Mouse (Mus musculus) cerebellum, postnatal 36 days (tissue): ENCODE results near the gene Snrnp27.
A peak's percentile ranks its signal among the peaks of the same experiment; 100 is the strongest.

Experiments
- DNase-seq, 2 experiments: peaks; one replicate each; pipeline ENCODE4 v3.0.0; 2021 to 2022; ENCODE audit warnings: mixed read lengths in 2 of 2

Gene Snrnp27

DNA sequence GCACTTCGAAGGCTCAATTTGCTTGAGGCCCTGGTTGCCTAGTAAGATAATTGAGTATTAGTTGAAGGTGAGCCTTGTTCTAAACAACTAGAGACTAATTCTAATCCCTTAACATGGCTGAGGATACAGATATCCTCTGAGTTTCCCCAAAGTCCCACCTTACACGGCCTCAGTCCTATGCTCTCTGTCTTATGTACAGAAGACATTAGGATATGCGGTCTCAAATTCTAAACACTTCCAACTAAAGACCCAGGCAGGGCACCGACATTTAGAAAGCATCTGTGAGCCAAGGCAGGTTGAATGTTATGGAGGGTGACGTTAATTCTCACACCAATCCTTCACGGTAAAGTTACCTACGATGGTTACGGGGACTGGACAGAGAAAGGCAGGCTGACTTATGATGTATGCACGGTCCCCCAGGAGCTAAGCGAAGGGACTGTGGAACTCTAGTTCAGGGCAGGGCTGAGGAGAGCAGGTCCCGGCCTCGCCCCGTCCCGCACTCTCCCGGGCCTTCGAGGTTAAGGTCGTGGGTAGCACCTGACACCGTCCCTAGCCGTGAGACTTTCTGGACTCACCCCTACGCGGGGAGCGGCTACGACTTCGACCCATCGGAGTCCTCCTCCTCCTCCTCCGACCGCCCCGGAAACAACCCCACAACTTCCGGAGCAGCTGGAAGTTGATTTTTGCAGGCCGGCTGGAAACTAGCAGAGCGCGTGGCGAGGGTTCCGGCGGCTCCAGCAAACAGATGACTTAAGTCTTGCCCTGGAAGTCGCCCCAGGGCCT lies at the start of gene Snrnp27:
Snrnp27 (minus strand) TSS at position 651 of the 783 bp plus-strand sequence.
- peak; percentile 91 to 95 for DNase-seq

DNA sequence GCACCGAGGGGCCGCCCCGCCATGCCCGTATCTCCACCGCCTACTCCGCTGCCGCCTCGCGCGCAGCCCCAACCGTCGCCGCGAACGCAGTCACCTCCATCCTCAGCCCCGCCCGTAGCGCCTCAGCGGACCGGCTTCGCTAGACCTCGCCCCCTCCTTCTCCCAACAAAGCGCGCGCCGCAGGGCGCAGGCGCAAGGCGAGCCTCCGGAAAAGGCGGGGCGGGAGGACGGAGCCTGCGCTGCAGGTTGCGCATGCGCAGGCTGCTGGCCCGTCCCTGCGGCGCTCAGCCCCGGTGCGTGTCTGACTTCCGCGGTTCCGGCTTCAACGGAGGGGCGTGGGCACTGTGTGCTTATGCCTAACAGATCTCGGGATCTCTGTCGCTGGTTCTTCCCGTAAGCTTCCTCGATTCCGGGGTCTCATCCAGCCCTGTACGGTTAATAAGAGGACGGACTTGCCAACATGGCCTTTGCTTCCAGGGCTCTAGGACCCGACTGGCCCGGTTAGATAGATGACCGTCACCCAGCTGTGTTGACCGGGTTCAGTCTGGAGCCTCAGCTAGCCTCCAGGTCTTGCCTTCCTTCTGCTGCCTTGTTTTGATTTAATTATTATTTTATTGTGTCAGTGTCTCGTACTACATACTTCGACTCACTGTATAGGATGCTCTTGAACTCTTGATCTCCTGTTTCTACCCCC lies 49.0 kb upstream of the Snrnp27 start, which contains the start of gene Gmcl1:
Gmcl1 (minus strand) TSS at position 201 of the 694 bp plus-strand sequence.
- peak; percentile 90 to 95 for DNase-seq

GRCm38 (mm10) chr6:86732276-86733173 lies 48.2 kb upstream of the Snrnp27 start:
- DNase-seq: peak; percentile 66 to 67

GRCm38 (mm10) chr6:86728711-86729110 lies 44.4 kb upstream of the Snrnp27 start:
- DNase-seq: peak; percentile 15 to 17

- no peak for DNase-seq
These were observed 37.7 kb upstream of the Snrnp27 start for GRCm38 (mm10) chr6:86721977-86722376.

GRCm38 (mm10) chr6:86708072-86708774 lies 23.9 kb upstream of the Snrnp27 start:
- DNase-seq: no peak

GRCm38 (mm10) chr6:86702577-86702976 lies 18.3 kb upstream of the Snrnp27 start:
- DNase-seq: no peak

DNA sequence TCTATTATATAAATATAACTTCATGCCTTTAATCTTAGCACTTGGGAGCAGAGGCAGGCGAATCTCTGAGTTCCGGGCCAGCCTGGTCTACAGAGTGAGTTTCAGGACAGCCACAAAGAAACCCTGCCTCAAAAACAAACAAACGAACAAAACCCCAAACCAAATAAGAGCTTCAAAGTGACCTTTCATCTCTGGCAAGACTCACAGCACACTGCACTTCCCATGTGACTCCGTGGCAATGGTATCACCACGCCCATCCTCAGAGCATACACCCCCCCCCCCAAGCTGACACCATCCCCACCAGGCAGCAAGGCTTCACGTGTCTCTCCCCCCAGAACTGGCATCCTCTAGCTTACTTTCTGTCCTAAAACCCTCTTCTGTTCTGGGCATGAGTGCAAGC lies 13.6 kb upstream of the Snrnp27 start:
- no peak for DNase-seq

DNA sequence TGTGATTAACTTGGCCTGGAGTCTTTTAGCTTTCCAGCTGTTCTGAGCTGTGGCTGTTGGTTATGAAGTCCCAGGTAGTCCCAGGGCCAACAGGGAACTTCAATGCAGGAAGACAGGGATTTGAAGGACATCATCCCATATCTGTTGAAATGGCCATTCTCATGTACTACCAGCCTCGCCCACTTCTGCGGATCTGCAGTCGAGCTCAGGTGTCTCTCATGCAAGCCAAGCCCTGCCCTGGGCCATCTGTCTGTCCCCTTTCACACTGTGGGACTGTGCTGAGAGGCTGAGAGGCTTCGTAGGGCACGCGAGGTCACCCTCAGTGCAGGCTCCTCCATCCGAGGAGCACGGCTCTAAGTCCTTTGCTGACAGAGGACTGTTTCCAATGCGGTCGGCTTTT lies 11.9 kb upstream of the Snrnp27 start:
- DNase-seq: peak; percentile 54 to 55

GRCm38 (mm10) chr6:86694465-86694864 lies 10.1 kb upstream of the Snrnp27 start:
- peak; percentile 47 to 49 for DNase-seq

DNA sequence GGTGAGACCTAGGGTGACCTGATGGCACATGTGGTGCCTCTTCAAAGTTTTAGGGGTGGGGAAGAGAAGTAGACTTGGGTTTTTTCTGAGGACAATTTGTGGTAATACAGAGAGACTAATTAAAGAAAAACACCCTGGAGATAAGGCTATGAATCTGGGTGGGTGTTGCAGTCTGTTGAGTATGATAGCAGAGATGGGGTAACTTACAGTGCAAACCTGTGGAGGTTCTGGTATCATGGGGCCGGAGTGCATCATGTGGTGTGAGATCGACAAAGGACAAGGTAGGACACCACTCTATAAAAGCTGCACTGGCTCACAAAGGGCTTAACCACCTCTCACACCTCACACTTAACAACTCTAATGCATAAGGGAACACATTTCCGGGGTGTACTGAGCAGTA lies 5.3 kb upstream of the Snrnp27 start:
- no peak for DNase-seq

DNA sequence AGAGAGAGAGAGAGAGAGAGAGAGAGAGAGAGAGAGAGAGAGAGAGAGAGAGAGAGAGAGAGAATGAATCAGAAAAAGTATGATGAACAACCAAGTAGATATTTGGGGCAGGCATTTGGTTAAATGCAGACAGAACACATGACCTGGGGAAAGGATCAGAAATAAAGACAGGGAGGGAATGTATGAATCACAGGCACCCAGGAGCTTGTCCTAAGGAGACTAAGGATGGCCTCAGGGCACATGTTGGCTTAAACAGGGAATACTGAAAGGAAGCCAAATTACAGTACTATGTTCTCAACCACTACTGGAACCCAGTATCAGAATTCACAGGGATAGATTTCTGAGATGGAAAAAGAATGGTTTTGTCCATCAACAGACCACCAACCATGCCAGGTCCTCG lies 2.6 kb upstream of the Snrnp27 start:
- DNase-seq: no peak

- DNase-seq: no peak
These were observed 311 bp upstream of the Snrnp27 start for GRCm38 (mm10) chr6:86684655-86685011.

GRCm38 (mm10) chr6:86681289-86681688 lies 3.0 kb downstream of the Snrnp27 start:
- no peak for DNase-seq

GRCm38 (mm10) chr6:86678341-86678740 lies 6.0 kb downstream of the Snrnp27 start:
- DNase-seq: no peak

DNA sequence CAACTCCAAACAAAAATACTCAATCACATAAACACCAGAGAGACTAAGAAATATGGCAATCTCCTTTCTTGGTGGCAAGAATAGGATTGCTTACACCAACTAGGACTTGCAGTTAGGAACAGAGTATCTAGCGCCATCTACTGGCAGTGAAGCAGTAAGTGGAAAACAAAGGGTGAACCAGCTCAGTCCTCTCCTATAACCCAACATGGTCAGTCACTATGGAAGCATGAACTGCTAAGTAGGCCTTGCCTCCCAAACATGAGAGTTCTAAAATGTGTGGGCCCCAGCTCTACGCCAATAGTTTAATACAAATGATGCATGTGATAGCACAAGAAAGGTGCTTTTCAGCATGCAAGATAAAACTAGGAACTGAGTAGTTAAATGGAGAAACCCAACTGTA lies 13.4 kb downstream of the Snrnp27 start:
- peak; percentile 31 to 63 for DNase-seq

GRCm38 (mm10) chr6:86669240-86669727 lies 15.0 kb downstream of the Snrnp27 start:
- DNase-seq: peak; percentile 100

GRCm38 (mm10) chr6:86668580-86669239 lies 15.6 kb downstream of the Snrnp27 start, which contains the start of gene Mxd1:
Gene Mxd1, minus strand, starts transcription at chr6:86669161.
- no peak for DNase-seq

- DNase-seq: no peak
These were observed 17.3 kb downstream of the Snrnp27 start for GRCm38 (mm10) chr6:86667061-86667460.

DNA sequence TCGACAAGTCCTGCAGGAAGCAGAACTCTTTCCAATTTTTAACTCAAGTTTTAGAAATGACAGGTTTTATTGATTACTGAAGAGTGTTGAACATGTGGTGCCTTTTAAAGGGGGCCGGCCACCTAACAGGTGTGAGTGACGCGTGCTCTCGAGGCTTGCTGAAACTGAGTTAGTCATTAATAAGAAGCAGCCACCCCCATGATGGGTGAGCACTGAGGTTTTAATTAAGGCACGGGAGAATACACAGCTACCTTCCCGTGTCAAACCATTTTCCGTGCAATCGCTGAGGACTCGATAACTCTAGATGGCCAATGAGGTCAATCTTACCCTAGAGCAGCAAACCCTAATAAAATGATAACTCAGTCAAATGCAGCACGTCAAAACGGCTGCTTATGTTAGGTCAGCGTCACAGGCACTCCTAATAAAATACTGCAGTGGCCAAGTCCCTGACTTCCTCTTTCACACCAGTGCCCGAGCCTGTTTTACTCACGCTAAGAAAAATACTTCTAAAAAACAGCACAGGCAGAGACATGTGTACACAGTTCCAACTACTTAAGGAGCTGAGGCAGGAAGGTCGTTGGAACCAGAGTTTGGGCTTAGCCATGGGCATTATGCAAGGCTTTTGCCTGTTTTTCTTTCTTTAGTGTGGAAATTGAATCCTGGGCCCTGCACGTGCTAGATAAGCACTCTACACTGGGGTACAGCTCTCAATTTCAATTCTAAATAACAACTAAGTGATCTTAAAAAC lies 18.6 kb downstream of the Snrnp27 start:
- DNase-seq: no peak

GRCm38 (mm10) chr6:86665076-86665475 lies 19.2 kb downstream of the Snrnp27 start:
- no peak for DNase-seq
